ENCODE assay signal across 8 mouse cellular contexts in genomic region chr3:116340950-116341624, GRCm38 (mm10).
DNase-seq lines count a peak whose midpoint lies in the region; ATAC-seq and TF ChIP-seq lines count a peak whose summit lies in the region.

No protein-coding gene starts in this region.

- DNase-seq in gastrocnemius, adult 18-20 months (ENCODE audit: low spot score), result peak; percentile 76
- DNase-seq in gastrocnemius, postnatal 25 days, result no peak
- peak; percentile 41 to 43 for DNase-seq in gastrocnemius, postnatal 36 days
- peak; percentile 71 for DNase-seq in left cerebral cortex, postnatal 25 days (ENCODE audit: low spot score in 2 of 2)
- DNase-seq in mesoderm, embryonic 11.5 days (ENCODE audit: low read depth, low spot score), result peak; percentile 87

- H3K4me3 ChIP-seq in intestine, embryonic 15.5 days (replicated peaks), result no peak overlapping the region
- H3K4me3 ChIP-seq in small intestine, adult 2 months (ENCODE audit: low read depth, low read length), result 0 out of 2 replicates have a peak overlapping the region, but pooled peaks have one; percentile 22

- 43% methylated on average over 19 of the region's 19 CpGs for WGBS in intestine, embryonic 15.5 days
- WGBS in small intestine, adult 2 months, result 22% methylated on average over 19 of the region's 19 CpGs

- intact Hi-C loops in gastrocnemius, postnatal 36 days (cut with DNase I), result loop anchor here (5.0 kb wide), 1 partner anchor 81 kb away; the partner anchor contains the start of gene Cdc14a
- intact Hi-C loops in left cerebral cortex, postnatal 25 days (cut with DNase I), result loop anchor here (5.0 kb wide), 2 partner anchors 81 to 146 kb away; partner anchors contain the start of gene Cdc14a

- no peaks in the 10 kb centered on the region for H3K36me3 ChIP-seq in intestine, embryonic 15.5 days
- H3K36me3 ChIP-seq in small intestine, adult 2 months (ENCODE audit: control insufficient read depth, insufficient read depth, low read length), result peaks cover 2% of the 10 kb centered on the region; the same call in 1 of the 2 replicates

- no peak overlapping the region for H3K9ac ChIP-seq in intestine, embryonic 15.5 days

- no peaks in the 10 kb centered on the region for H3K27me3 ChIP-seq in intestine, embryonic 15.5 days (replicated peaks)
- no peaks in the 10 kb centered on the region for H3K27me3 ChIP-seq in small intestine, adult 2 months (ENCODE audit: control insufficient read depth, insufficient read depth, low read length)

- TF ChIP-seq POLR2A in small intestine, adult 2 months (IDR thresholded peaks at IDR 0.05; ENCODE audit: low read depth, low read length), result no peak

- ATAC-seq in common myeloid progenitor, adult 5-6 weeks (replicated peaks; ENCODE audit: low read depth, poor library complexity, severe bottlenecking), result peak; percentile 99
- ATAC-seq in intestine, embryonic 15.5 days, result peak; percentile 91

- TF ChIP-seq CTCF in small intestine, adult 2 months (IDR thresholded peaks at IDR 0.05; ENCODE audit: extremely low read depth, insufficient read length, insufficient replicate concordance, low read depth, low read length), result peak; percentile 86; the same call in 1 of the 2 replicates

- H3K4me1 ChIP-seq in intestine, embryonic 15.5 days (replicated peaks), result no peaks in the 10 kb centered on the region
- H3K4me1 ChIP-seq in small intestine, adult 2 months (ENCODE audit: control insufficient read depth, insufficient read depth, insufficient read length, low read length), result no peaks in the 10 kb centered on the region

- 0 out of 2 replicates have a peak overlapping the region, but pooled peaks have one; percentile 12 for H3K4me2 ChIP-seq in intestine, embryonic 15.5 days (replicated peaks)

- H3K27ac ChIP-seq in intestine, embryonic 15.5 days, result no peak overlapping the region
- H3K27ac ChIP-seq in small intestine, adult 2 months (ENCODE audit: insufficient read depth, low read depth, low read length), result peak overlapping the region; percentile 35; the same call in 1 of the 2 replicates

- no peaks in the 10 kb centered on the region for H3K9me3 ChIP-seq in intestine, embryonic 15.5 days
